Mouse (Mus musculus): ENCODE results near the gene Tenm2.

GRCm38 (mm10) chr11:36203896-36204295 lies 1031.9 kb downstream of the Tenm2 start:
- TF ChIP-seq POLR2A (IDR thresholded peaks at IDR 0.05; ENCODE audit: insufficient read depth, low read depth, low read length) (no peak), CTCF (IDR thresholded peaks at IDR 0.05) (no peak)
